Mouse (Mus musculus) lung, adult 2 months (tissue): Measurements from ENCODE around the gene Alox12.

ENCODE experiments used
- CTCF ChIP-seq: fragments of 200-500 bp; IDR thresholded peaks from 2 replicates; pipeline ENCODE4 v1.5.1; 2011; ENCODE audit warnings: mild to moderate bottlenecking, low read length, control low read depth; ENCODE audit not compliant: insufficient read depth
- POLR2A ChIP-seq: fragments of 200-500 bp; IDR thresholded peaks from 2 replicates; pipeline ENCODE4 v1.6.1; 2011; ENCODE audit warnings: low read depth, mild to moderate bottlenecking, control low read depth, low read length, borderline replicate concordance; ENCODE audit errors: extremely low read depth

DNA sequence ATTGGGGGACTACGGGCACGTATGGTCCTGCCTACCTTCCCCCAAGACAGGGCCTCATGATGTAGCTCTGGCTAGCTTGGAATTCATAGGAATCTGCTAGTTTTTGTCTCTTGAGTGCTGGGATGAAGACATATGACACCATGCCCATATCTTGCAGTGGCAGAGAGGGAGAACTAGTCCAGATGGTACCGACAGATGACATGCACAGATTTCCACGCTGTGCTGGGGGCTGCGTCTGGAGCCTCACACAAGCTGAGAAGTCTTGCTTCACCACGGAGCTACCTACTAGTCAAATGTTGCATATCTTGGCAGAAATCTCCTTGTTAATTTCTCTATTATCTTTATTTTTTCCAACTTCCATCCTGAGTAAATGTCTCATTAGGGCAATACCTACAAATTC, 38.7 kb upstream of the Alox12 start:
- TF ChIP-seq POLR2A = no peak
- TF ChIP-seq CTCF = no peak
